Mouse (Mus musculus): ENCODE measurements around the gene Arhgap31.

DNA sequence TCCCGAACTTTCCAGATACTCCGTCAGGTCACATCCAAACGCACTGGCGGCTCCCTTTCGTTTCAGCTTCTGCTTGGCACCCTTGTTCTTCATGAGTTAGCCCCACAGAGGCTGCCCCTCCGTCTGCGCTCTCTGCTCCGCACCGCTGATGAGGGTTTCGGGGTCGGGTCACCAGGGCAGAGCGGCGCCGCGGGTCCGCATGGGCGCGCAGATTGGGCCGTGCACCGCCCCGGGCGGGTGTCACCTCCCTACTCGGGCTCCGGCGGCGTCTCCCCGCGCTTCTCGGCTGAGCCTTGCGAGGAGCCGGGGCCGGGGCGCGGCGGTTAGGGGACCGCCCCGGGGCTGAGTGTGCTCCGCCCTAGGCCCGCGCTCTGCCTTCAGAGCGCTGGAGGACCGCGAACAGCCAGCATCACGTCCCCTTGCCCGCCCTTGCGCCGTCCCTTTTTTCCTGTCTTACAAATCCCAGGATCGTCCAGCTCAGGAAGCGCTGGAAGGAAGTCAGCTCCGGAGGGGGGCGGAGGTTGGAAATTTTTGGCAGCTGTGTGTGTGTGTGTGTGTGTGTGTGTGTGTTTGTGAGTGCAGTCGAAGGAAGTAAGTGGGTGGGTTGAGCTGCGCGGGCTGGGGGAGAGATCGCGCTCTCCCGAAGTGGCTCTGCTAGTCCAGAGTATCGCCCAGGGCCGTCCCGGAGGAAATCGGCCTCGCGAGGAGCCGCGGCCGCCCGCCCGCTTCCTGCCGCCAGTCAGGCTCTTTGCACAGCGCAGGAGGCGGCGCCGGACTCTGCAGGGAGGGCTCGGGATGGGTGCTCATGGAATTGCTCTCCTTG is at the start of gene Arhgap31:
- no peak for TF ChIP-seq CTCF (IDR thresholded peaks at IDR 0.05; ENCODE audit: low read depth, low read length)
- 0 out of 2 replicates have a peak, but pooled peaks have one; percentile 30 for TF ChIP-seq POLR2A (IDR thresholded peaks at IDR 0.05; ENCODE audit: borderline replicate concordance, low read depth, low read length)
